Mouse (Mus musculus) hindbrain, embryonic 14.5 days (tissue): ENCODE measurements around the gene B9d2. TPM values are rescaled to one million over a fixed set of nuclear protein-coding genes. Genes with fewer than 3 reads are reported as not detected.

Source experiments
- ATAC-seq: fragments of 200-750 bp; cut with Nextera tagmentation; 2 replicates; pipeline ENCODE4 v1.8.0; 2017; ENCODE audit warnings: moderate number of reproducible peaks, mild to moderate bottlenecking, moderate TSS enrichment, moderate library complexity; ENCODE audit not compliant: low FRiP score
- DNase-seq: peaks from one replicate; pipeline ENCODE4 v3.0.0-alpha.2; 2015; ENCODE audit warnings: low spot score
- H3K27ac ChIP-seq: fragments of 300-500 bp; sonication (generic); 2 replicates; pipeline ENCODE4 v1.5.1; 2014; ENCODE audit warnings: mild to moderate bottlenecking, moderate library complexity
- H3K27me3 ChIP-seq: fragments of 300-500 bp; sonication (generic); 2 replicates; pipeline ENCODE4 v1.6.1; 2014; ENCODE audit warnings: mild to moderate bottlenecking, low read length, mixed read lengths; ENCODE audit not compliant: control insufficient read depth, insufficient read depth
- H3K36me3 ChIP-seq: fragments of 300-500 bp; sonication (generic); replicated peaks from 2 replicates; pipeline ENCODE4 v1.6.1; 2014; ENCODE audit not compliant: control insufficient read depth, insufficient read depth
- H3K4me1 ChIP-seq: fragments of 300-500 bp; sonication (generic); replicated peaks from 2 replicates; pipeline ENCODE4 v1.6.1; 2014; ENCODE audit warnings: antibody characterized with exemption, low read length, mixed read lengths; ENCODE audit not compliant: control insufficient read depth, insufficient read depth
- H3K4me2 ChIP-seq: fragments of 300-500 bp; sonication (generic); replicated peaks from 2 replicates; pipeline ENCODE4 v1.6.1; 2014; ENCODE audit warnings: mild to moderate bottlenecking, moderate library complexity
- H3K4me3 ChIP-seq: fragments of 300-500 bp; sonication (generic); replicated peaks from 2 replicates; pipeline ENCODE4 v1.5.1; 2014; ENCODE audit warnings: mild to moderate bottlenecking, low read length
- H3K9ac ChIP-seq: fragments of 300-500 bp; sonication (generic); 2 replicates; pipeline ENCODE4 v1.6.1; 2014
- H3K9me3 ChIP-seq: fragments of 300-500 bp; sonication (generic); 2 replicates; pipeline ENCODE4 v1.6.1; 2016; ENCODE audit warnings: low read length; ENCODE audit not compliant: control insufficient read depth
- WGBS: fragments of 180-500 bp; shearing (Covaris S2); extraction: QIAGEN DNeasy Blood & Tissue Kit; methylation state at CpG from one replicate; pipeline ENCODE4 v1.1.7; 2014; 5-methylcytosine and 5-hydroxymethylcytosine counted together
- polyA plus RNA-seq: library from polyadenylated mRNA; unstranded; fragments of >200 nt; fragmentation: Nextera tagmentation; extraction: Ambion mirVana; gene quantifications from 2 replicates; pipeline ENCODE4 v1.2.1, GENCODE M21; 2014

B9d2 gene
- polyA plus RNA-seq, 1 experiment from 2014 or later: 42.7 TPM

DNA sequence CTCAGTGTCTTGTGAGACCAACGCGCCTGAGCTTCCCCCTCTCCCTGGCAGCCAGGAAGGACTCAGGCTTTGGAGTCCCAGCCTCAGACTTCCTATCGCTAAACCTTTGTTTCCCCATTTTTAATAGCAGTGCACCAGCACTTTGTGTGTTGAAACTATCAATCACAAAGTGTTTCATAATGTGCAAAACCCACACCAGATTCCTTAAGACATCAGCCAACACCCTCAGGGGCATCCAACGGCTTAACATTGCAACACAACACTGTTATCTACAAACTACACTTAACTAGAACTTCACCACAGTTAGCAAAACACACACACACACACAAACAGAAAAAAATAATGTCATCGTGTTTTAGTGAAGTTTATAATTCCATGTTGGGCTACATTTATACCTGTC lies 30.7 kb upstream of the B9d2 start:
- no peak for ATAC-seq
- Histone ChIP-seq H3K36me3 (peaks cover 6% of the 10 kb centered on the region), H3K27me3 (no peaks in the 10 kb centered on the region), H3K9me3 (no peaks in the 10 kb centered on the region), H3K4me2 (no peak overlapping the region), H3K9ac (no peak overlapping the region), H3K27ac (no peak overlapping the region), H3K4me1 (no peaks in the 10 kb centered on the region), H3K4me3 (no peak overlapping the region)
- DNase-seq: no peak
- WGBS: 75% methylated on average over 5 of the region's 5 CpGs

DNA sequence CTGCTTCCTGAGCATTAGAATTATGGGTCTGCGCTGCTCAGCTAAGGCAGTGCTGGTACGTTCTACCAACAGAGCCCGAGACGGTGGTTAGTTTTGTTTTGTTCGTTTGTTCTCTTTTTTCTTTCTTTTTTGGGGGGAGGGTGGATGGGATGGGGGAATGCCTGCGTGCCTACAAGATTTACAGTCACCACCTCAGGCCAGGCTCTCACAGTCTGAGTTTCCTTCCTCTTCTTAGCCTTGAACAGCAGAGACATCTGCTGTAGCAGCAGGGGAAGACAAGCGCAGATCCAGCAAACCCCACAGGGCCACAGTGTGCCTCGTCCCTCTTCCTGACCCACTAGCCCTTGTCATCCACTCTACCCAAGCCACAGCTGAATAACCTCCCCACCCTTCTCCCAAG lies 29.3 kb upstream of the B9d2 start:
- DNase-seq: no peak
- H3K9ac ChIP-seq: no peak overlapping the region
- H3K4me3 ChIP-seq: no peak overlapping the region
- 91% methylated on average over 8 of the region's 8 CpGs for WGBS
- no peak overlapping the region for H3K4me2 ChIP-seq
- no peaks in the 10 kb centered on the region for H3K9me3 ChIP-seq
- H3K4me1 ChIP-seq: no peaks in the 10 kb centered on the region
- no peaks in the 10 kb centered on the region for H3K27me3 ChIP-seq
- H3K27ac ChIP-seq: no peak overlapping the region
- ATAC-seq: no peak
- H3K36me3 ChIP-seq: no peaks in the 10 kb centered on the region

GRCm38 (mm10) chr7:25652244-25652759 lies 28.3 kb upstream of the B9d2 start:
- Histone ChIP-seq H3K9me3 (no peaks in the 10 kb centered on the region), H3K36me3 (no peaks in the 10 kb centered on the region), H3K9ac (no peak overlapping the region), H3K4me1 (peaks cover 3% of the 10 kb centered on the region; the same call in 1 of the 2 replicates), H3K4me3 (no peak overlapping the region), H3K27me3 (no peaks in the 10 kb centered on the region), H3K4me2 (no peak overlapping the region), H3K27ac (no peak overlapping the region)
- DNase-seq (no peak), ATAC-seq (no peak)
- 91% methylated on average over 12 of the region's 12 CpGs for WGBS

- no peak overlapping the region for H3K4me2 ChIP-seq
- no peaks in the 10 kb centered on the region for H3K9me3 ChIP-seq
- no peak overlapping the region for H3K9ac ChIP-seq
- no peak for ATAC-seq
- no peak overlapping the region for H3K4me3 ChIP-seq
- H3K27ac ChIP-seq: no peak overlapping the region
- peaks cover 22% of the 10 kb centered on the region for H3K4me1 ChIP-seq
- no peaks in the 10 kb centered on the region for H3K27me3 ChIP-seq
- 80% methylated on average over 11 of the region's 11 CpGs for WGBS
- H3K36me3 ChIP-seq: no peaks in the 10 kb centered on the region
- DNase-seq: no peak
Measured at GRCm38 (mm10) chr7:25655601-25656428, 24.8 kb upstream of the B9d2 start.

GRCm38 (mm10) chr7:25657785-25658184 lies 22.8 kb upstream of the B9d2 start:
- H3K9me3 ChIP-seq: no peaks in the 10 kb centered on the region
- no peaks in the 10 kb centered on the region for H3K27me3 ChIP-seq
- H3K4me2 ChIP-seq: peak overlapping the region; percentile 90
- H3K27ac ChIP-seq: no peak overlapping the region
- peak overlapping the region; percentile 58 for H3K4me3 ChIP-seq
- no peak for DNase-seq
- H3K36me3 ChIP-seq: peaks cover under 1% of the 10 kb centered on the region; the same call in 1 of the 2 replicates
- ATAC-seq: no peak
- WGBS: 48% methylated on average over 10 of the region's 10 CpGs
- peaks cover 22% of the 10 kb centered on the region for H3K4me1 ChIP-seq
- H3K9ac ChIP-seq: peak overlapping the region; percentile 67

DNA sequence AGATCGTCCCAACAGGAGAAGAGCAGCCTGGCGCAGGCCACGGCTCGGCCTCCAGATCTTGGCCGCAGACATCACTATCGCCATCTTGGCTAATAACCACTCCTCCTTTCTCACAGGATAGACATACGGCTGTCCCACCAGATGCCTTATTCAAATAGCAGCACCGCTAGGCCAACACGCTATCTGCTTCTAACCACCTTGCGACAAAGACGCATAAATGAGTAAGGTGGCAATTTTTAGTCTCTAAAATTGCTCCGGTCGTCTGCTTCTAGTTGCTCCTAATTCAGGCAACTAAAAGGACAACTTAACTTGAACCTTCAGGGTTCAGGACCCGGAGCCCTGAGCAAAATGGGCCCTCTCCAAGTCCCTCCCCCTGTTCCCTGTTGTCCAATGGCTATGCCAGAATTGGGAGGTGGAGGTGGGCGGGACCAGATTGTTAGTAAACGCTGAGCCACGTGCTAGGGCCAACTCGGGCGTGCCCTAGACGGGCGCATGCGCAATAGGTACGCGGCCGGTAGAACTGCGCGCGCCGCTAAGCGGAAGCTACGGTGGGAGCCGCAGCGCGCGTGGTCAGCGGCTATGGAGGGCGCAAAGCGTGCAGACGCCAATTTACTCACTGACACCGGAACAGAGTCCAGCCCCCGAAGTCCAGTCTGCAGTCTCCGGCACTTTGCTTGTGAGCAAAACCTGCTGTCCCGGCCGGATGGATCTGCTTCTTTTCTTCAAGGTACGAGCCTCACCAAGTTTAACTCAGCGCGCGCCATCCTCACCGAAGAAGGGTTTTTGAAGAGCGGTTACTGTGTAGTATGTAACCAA lies 21.7 kb upstream of the B9d2 start, which contains the start of the genes Bckdha and Exosc5:
TSS of gene Bckdha (minus strand) at position 325 of the 816 bp plus-strand sequence.
TSS of gene Exosc5 (plus strand) at position 508 of the 816 bp plus-strand sequence.
- DNase-seq: peak; percentile 99
- H3K9ac ChIP-seq: peak within 1 kb of the TSS; percentile 67
- peak within 1 kb of the TSS; percentile 58 for H3K4me3 ChIP-seq
- under 1% methylated on average over 49 of the region's 50 CpGs for WGBS
- H3K27ac ChIP-seq: peak within 1 kb of the TSS; percentile 76; the same call in 1 of the 2 replicates
- H3K4me1 ChIP-seq: peaks cover 22% of the 10 kb centered on the region
- peak within 1 kb of the TSS; percentile 90 for H3K4me2 ChIP-seq
- peak; percentile 99 for ATAC-seq
- no peaks in the 10 kb centered on the region for H3K9me3 ChIP-seq
- no peaks in the 10 kb centered on the region for H3K27me3 ChIP-seq
- peaks cover 4% of the 10 kb centered on the region; the same call in 1 of the 2 replicates for H3K36me3 ChIP-seq

GRCm38 (mm10) chr7:25666381-25666780 lies 14.2 kb upstream of the B9d2 start:
- WGBS: 96% methylated on average over 8 of the region's 8 CpGs
- no peak overlapping the region for H3K9ac ChIP-seq
- H3K9me3 ChIP-seq: no peaks in the 10 kb centered on the region
- peaks cover 55% of the 10 kb centered on the region for H3K36me3 ChIP-seq
- H3K27ac ChIP-seq: no peak overlapping the region
- ATAC-seq: no peak
- H3K27me3 ChIP-seq: no peaks in the 10 kb centered on the region
- H3K4me2 ChIP-seq: no peak overlapping the region
- no peak for DNase-seq
- H3K4me3 ChIP-seq: no peak overlapping the region
- H3K4me1 ChIP-seq: no peaks in the 10 kb centered on the region

DNA sequence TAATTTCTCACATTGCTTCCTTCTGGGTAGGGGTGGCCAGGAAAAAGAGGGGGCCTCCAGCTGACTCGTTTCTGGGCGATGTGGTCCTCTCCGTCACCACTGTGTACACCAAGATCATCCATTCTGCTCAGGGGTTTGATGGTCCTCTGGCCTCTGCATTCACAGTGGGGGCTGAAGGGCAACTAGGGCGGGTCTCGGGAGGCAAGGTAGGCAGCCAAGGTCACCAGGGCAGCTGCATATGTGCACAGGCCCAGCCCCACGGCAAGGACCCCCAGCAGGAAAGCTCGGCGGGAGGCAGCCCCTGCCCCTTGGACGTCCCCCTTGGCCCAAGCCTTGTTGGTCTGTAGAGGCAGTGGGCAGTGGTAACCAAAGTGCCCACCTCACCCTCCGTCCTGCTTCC lies 11.4 kb upstream of the B9d2 start:
- H3K9me3 ChIP-seq: no peaks in the 10 kb centered on the region
- no peak overlapping the region for H3K4me3 ChIP-seq
- H3K27ac ChIP-seq: no peak overlapping the region
- no peak for DNase-seq
- H3K36me3 ChIP-seq: peaks cover 48% of the 10 kb centered on the region
- H3K4me1 ChIP-seq: no peaks in the 10 kb centered on the region
- no peak overlapping the region for H3K4me2 ChIP-seq
- WGBS: 89% methylated on average over 10 of the region's 10 CpGs
- H3K9ac ChIP-seq: no peak overlapping the region
- no peak for ATAC-seq
- peaks cover 13% of the 10 kb centered on the region for H3K27me3 ChIP-seq

GRCm38 (mm10) chr7:25669631-25670030 lies 10.9 kb upstream of the B9d2 start:
- peaks cover 17% of the 10 kb centered on the region for H3K27me3 ChIP-seq
- DNase-seq (no peak), ATAC-seq (no peak)
- peaks cover 43% of the 10 kb centered on the region for H3K36me3 ChIP-seq
- no peak overlapping the region for H3K27ac ChIP-seq
- H3K9ac ChIP-seq: no peak overlapping the region
- no peaks in the 10 kb centered on the region for H3K9me3 ChIP-seq
- H3K4me2 ChIP-seq: no peak overlapping the region
- H3K4me3 ChIP-seq: no peak overlapping the region
- 0 out of 2 replicates have a peak, but pooled peaks cover under 1% of the 10 kb centered on the region for H3K4me1 ChIP-seq
- WGBS: 77% methylated on average over 9 of the region's 9 CpGs
